Mouse (Mus musculus): ENCODE measurements at regions not wholly inside any gene's neighbourhood (a gene's known extent, or its start where the extent isn't known, plus 50 kb on each side); places are given as distances from the start of the nearest gene placed in this dataset.
"Not testable (repeated sequence)": the region's sequence is repeated elsewhere in the genome, so short reads cannot be mapped to it uniquely, and the experiment has no call there.

GRCm38 (mm10) chr4:114296380-114296779 lies 110.1 kb upstream of the Trabd2b start:
- H3K79me2 ChIP-seq (ENCODE audit: control insufficient read depth, insufficient read depth) = no peaks in the 10 kb centered on the region
- TF ChIP-seq USF1 (IDR thresholded peaks at IDR 0.05; ENCODE audit: low read depth) (no peak), E2F4 (IDR thresholded peaks at IDR 0.05; ENCODE audit: insufficient read depth) (no peak), SRF (IDR thresholded peaks at IDR 0.05; ENCODE audit: control insufficient read depth, insufficient read length, low read depth) (no peak), TCF12 (IDR thresholded peaks at IDR 0.05; ENCODE audit: insufficient read depth, poor library complexity, severe bottlenecking) (no peak), MYOG (IDR thresholded peaks at IDR 0.05; ENCODE audit: control insufficient read depth in 1 of 3, insufficient read depth in 1 of 3, insufficient read length in 2 of 3, low read depth in 2 of 3) (no peak), MAX (IDR thresholded peaks at IDR 0.05; ENCODE audit: low read depth) (no peak), POLR2AphosphoS2 (IDR thresholded peaks at IDR 0.05; ENCODE audit: insufficient read length, low read depth) (no peak), REST (IDR thresholded peaks at IDR 0.05; ENCODE audit: insufficient read depth, insufficient read length) (no peak), MYOD1 (IDR thresholded peaks at IDR 0.05; ENCODE audit: control insufficient read depth in 1 of 3, insufficient read length in 2 of 3, low read depth in 2 of 3) (no peak), POLR2A (IDR thresholded peaks at IDR 0.05; ENCODE audit: insufficient read length, low read depth) (no peak), CEBPB (IDR thresholded peaks at IDR 0.05; ENCODE audit: insufficient read depth, poor library complexity, severe bottlenecking) (no peak), TCF3 (IDR thresholded peaks at IDR 0.05; ENCODE audit: insufficient read length, low read depth) (no peak)
- no peaks in the 10 kb centered on the region for H3K36me3 ChIP-seq (ENCODE audit: control insufficient read depth, insufficient read depth)
- no peak overlapping the region for H3K4me2 ChIP-seq (ENCODE audit: low read depth)
- no peaks in the 10 kb centered on the region for H3K27me3 ChIP-seq (ENCODE audit: control insufficient read depth, insufficient read depth, insufficient read length)
- H3ac ChIP-seq (ENCODE audit: control insufficient read depth, insufficient read length) = no peak overlapping the region
- no peak overlapping the region for H3K4me3 ChIP-seq

- not testable (repeated sequence) for H3K36me3 ChIP-seq (ENCODE audit: control insufficient read depth, insufficient read depth); H3K79me2 ChIP-seq (ENCODE audit: control insufficient read depth, insufficient read depth); H3K4me2 ChIP-seq (ENCODE audit: low read depth); H3K27me3 ChIP-seq (ENCODE audit: control insufficient read depth, insufficient read depth, insufficient read length); H3ac ChIP-seq (ENCODE audit: control insufficient read depth, insufficient read length); H3K4me3 ChIP-seq
These were observed 108.0 kb upstream of the Trabd2b start for GRCm38 (mm10) chr4:114298517-114298916.

DNA sequence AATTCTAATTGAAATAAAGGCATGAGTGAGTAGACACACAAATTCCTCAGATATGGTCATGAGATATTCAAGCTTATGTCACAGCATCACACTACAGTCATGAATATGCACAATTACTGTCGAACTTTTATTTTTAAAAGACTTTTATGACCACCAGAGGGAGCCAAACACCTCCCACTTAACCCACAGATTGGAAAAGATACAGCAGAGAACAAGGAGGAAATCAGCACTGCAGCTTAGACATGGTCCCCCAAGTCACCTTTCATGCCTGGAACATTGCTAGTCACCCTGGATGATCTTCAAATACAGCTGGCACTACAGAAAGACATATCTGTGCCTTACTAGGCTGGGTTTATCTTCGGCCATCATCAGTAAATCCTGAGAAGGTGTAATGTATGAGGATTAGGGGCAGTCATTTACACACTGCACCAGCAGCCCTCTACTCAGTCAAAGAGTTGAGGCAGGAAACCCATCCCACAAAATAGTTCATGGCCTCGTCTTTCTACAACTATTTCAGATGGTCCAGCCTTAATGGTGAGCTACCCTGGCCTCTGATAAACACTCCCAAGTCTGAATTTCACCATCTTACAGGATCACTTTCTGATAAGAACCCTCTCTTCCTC lies 106.0 kb upstream of the Trabd2b start:
- no peaks in the 10 kb centered on the region for H3K79me2 ChIP-seq (ENCODE audit: control insufficient read depth, insufficient read depth)
- no peak for TF ChIP-seq CEBPB (IDR thresholded peaks at IDR 0.05; ENCODE audit: insufficient read depth, poor library complexity, severe bottlenecking)
- no peak for TF ChIP-seq USF1 (IDR thresholded peaks at IDR 0.05; ENCODE audit: low read depth)
- TF ChIP-seq REST (IDR thresholded peaks at IDR 0.05; ENCODE audit: insufficient read depth, insufficient read length) = no peak
- no peak for TF ChIP-seq E2F4 (IDR thresholded peaks at IDR 0.05; ENCODE audit: insufficient read depth)
- no peak for TF ChIP-seq POLR2AphosphoS2 (IDR thresholded peaks at IDR 0.05; ENCODE audit: insufficient read length, low read depth)
- TF ChIP-seq SRF (IDR thresholded peaks at IDR 0.05; ENCODE audit: control insufficient read depth, insufficient read length, low read depth) = no peak
- TF ChIP-seq MAX (IDR thresholded peaks at IDR 0.05; ENCODE audit: low read depth) = no peak
- no peak for TF ChIP-seq MYOD1 (IDR thresholded peaks at IDR 0.05; ENCODE audit: control insufficient read depth in 1 of 3, insufficient read length in 2 of 3, low read depth in 2 of 3)
- TF ChIP-seq MYOG (IDR thresholded peaks at IDR 0.05; ENCODE audit: control insufficient read depth in 1 of 3, insufficient read depth in 1 of 3, insufficient read length in 2 of 3, low read depth in 2 of 3) = no peak
- no peak for TF ChIP-seq POLR2A (IDR thresholded peaks at IDR 0.05; ENCODE audit: insufficient read length, low read depth)
- no peak for TF ChIP-seq TCF3 (IDR thresholded peaks at IDR 0.05; ENCODE audit: insufficient read length, low read depth)
- TF ChIP-seq TCF12 (IDR thresholded peaks at IDR 0.05; ENCODE audit: insufficient read depth, poor library complexity, severe bottlenecking) = no peak
- H3K4me3 ChIP-seq = no peak overlapping the region
- no peak overlapping the region for H3K4me2 ChIP-seq (ENCODE audit: low read depth)
- H3K36me3 ChIP-seq (ENCODE audit: control insufficient read depth, insufficient read depth) = no peaks in the 10 kb centered on the region
- H3K27me3 ChIP-seq (ENCODE audit: control insufficient read depth, insufficient read depth, insufficient read length) = no peaks in the 10 kb centered on the region
- no peak overlapping the region for H3ac ChIP-seq (ENCODE audit: control insufficient read depth, insufficient read length)

DNA sequence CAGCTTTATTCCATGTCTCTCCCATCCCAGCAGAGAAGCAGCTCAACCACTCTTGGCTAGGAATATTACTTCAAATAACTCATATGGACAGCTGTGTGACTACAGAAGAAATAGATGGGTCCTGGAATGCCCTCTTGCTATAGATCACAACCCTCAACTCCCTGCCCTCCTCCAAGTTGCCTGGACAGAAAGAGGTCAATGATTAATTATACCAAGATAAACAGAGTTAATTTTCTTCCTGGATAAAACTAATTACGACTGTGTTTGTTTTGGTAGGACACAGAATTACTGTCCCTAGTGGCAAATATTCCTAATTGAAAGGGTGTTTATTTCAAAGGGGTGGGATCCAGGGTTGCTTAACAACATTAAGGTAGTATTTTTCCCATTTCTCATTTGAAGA lies 101.9 kb upstream of the Trabd2b start:
- no peaks in the 10 kb centered on the region for H3K36me3 ChIP-seq (ENCODE audit: control insufficient read depth, insufficient read depth)
- H3K4me3 ChIP-seq = no peak overlapping the region
- no peak overlapping the region for H3ac ChIP-seq (ENCODE audit: control insufficient read depth, insufficient read length)
- TF ChIP-seq POLR2AphosphoS2 (IDR thresholded peaks at IDR 0.05; ENCODE audit: insufficient read length, low read depth) (no peak), TCF12 (IDR thresholded peaks at IDR 0.05; ENCODE audit: insufficient read depth, poor library complexity, severe bottlenecking) (no peak), TCF3 (IDR thresholded peaks at IDR 0.05; ENCODE audit: insufficient read length, low read depth) (no peak), POLR2A (IDR thresholded peaks at IDR 0.05; ENCODE audit: insufficient read length, low read depth) (no peak), CEBPB (IDR thresholded peaks at IDR 0.05; ENCODE audit: insufficient read depth, poor library complexity, severe bottlenecking) (no peak), REST (IDR thresholded peaks at IDR 0.05; ENCODE audit: insufficient read depth, insufficient read length) (no peak), USF1 (IDR thresholded peaks at IDR 0.05; ENCODE audit: low read depth) (no peak), E2F4 (IDR thresholded peaks at IDR 0.05; ENCODE audit: insufficient read depth) (no peak), MYOD1 (IDR thresholded peaks at IDR 0.05; ENCODE audit: control insufficient read depth in 1 of 3, insufficient read length in 2 of 3, low read depth in 2 of 3) (no peak), MYOG (IDR thresholded peaks at IDR 0.05; ENCODE audit: control insufficient read depth in 1 of 3, insufficient read depth in 1 of 3, insufficient read length in 2 of 3, low read depth in 2 of 3) (no peak), SRF (IDR thresholded peaks at IDR 0.05; ENCODE audit: control insufficient read depth, insufficient read length, low read depth) (no peak)
- H3K79me2 ChIP-seq (ENCODE audit: control insufficient read depth, insufficient read depth) = no peaks in the 10 kb centered on the region
- H3K4me2 ChIP-seq (ENCODE audit: low read depth) = no peak overlapping the region
- no peaks in the 10 kb centered on the region for H3K27me3 ChIP-seq (ENCODE audit: control insufficient read depth, insufficient read depth, insufficient read length)

DNA sequence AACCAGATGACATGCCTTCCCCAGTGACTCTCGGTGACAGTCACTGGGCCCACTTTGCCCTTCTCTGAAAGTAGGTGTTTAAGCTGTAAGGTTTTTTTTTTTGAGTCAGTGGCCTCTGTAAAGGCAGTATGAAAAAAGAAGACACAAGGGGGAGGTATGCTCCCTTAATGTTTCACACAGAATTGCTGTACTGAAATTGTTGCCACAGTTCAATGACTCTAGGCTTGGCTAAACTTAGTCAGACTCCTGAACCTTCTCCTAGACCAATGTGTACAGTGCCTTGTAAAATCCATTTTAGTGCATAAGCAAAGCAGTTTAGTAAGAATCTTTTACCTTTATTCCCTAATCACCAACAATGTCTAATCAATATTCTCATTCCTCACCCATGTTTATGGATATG lies 99.0 kb upstream of the Trabd2b start:
- TF ChIP-seq TCF3 (IDR thresholded peaks at IDR 0.05; ENCODE audit: insufficient read length, low read depth) (no peak), POLR2AphosphoS2 (IDR thresholded peaks at IDR 0.05; ENCODE audit: insufficient read length, low read depth) (no peak), E2F4 (IDR thresholded peaks at IDR 0.05; ENCODE audit: insufficient read depth) (no peak), MYOD1 (IDR thresholded peaks at IDR 0.05; ENCODE audit: control insufficient read depth in 1 of 3, insufficient read length in 2 of 3, low read depth in 2 of 3) (no peak), TCF12 (IDR thresholded peaks at IDR 0.05; ENCODE audit: insufficient read depth, poor library complexity, severe bottlenecking) (no peak), MYOG (IDR thresholded peaks at IDR 0.05; ENCODE audit: control insufficient read depth in 1 of 3, insufficient read depth in 1 of 3, insufficient read length in 2 of 3, low read depth in 2 of 3) (no peak)
- no peak overlapping the region for H3K4me3 ChIP-seq
- no peaks in the 10 kb centered on the region for H3K36me3 ChIP-seq (ENCODE audit: control insufficient read depth, insufficient read depth)
- H3K4me2 ChIP-seq (ENCODE audit: low read depth) = no peak overlapping the region
- H3K79me2 ChIP-seq (ENCODE audit: control insufficient read depth, insufficient read depth) = no peaks in the 10 kb centered on the region
- no peaks in the 10 kb centered on the region for H3K27me3 ChIP-seq (ENCODE audit: control insufficient read depth, insufficient read depth, insufficient read length)
- H3ac ChIP-seq (ENCODE audit: control insufficient read depth, insufficient read length) = no peak overlapping the region
